In genomic region chr5:137608654-137609190, GRCm38 (mm10) we compare ENCODE assay signal across 11 mouse cellular contexts. TPM values are rescaled to one million over a fixed set of nuclear protein-coding genes. Genes with fewer than 3 reads are reported as not detected.
DNase-seq lines count a peak whose midpoint lies in the region; ATAC-seq and TF ChIP-seq lines count a peak whose summit lies in the region.
"Had no signal": no experiment of that assay in that cellular context is flagged by ENCODE, and none has a peak within 500 bp of the region (broad histone marks: within the 10 kb centered on the region; RNA-seq: fewer than 3 reads in every experiment).

No protein-coding gene starts in this region.

- ATAC-seq in embryonic facial prominence, embryonic 13.5 days (ENCODE audit: insufficient number of reproducible peaks, insufficient read depth, low FRiP score, low TSS enrichment, low read depth): no peak
- ATAC-seq in intestine, embryonic 14.5 days (replicated peaks; ENCODE audit: low FRiP score, low TSS enrichment, low read depth): no peak
- no peak for ATAC-seq in midbrain, postnatal 0 days (ENCODE audit: low FRiP score)
- ATAC-seq: Patski had no signal

- peaks cover 40% of the 10 kb centered on the region for H3K36me3 ChIP-seq in embryonic facial prominence, embryonic 13.5 days
- peaks cover 23% of the 10 kb centered on the region for H3K36me3 ChIP-seq in intestine, embryonic 14.5 days (ENCODE audit: control insufficient read depth, insufficient read depth, low read length)
- no peaks in the 10 kb centered on the region for H3K36me3 ChIP-seq in midbrain, postnatal 0 days (ENCODE audit: insufficient read depth, low read length)

- H3K9ac ChIP-seq in embryonic facial prominence, embryonic 13.5 days: peak overlapping the region; percentile 70
- H3K9ac ChIP-seq in intestine, embryonic 14.5 days (ENCODE audit: low read length): 0 out of 2 replicates have a peak overlapping the region, but pooled peaks have one; percentile 22
- 0 out of 2 replicates have a peak overlapping the region, but pooled peaks have one; percentile 29 for H3K9ac ChIP-seq in midbrain, postnatal 0 days (replicated peaks; ENCODE audit: low read length, poor library complexity, severe bottlenecking)

- 14% methylated on average over 23 of the region's 23 CpGs for whole genome bisulfite sequencing in embryonic facial prominence, embryonic 13.5 days
- WGBS in intestine, embryonic 14.5 days: 17% methylated on average over 21 of the region's 23 CpGs
- WGBS in midbrain, postnatal 0 days: 24% methylated on average over 21 of the region's 23 CpGs

- peak overlapping the region; percentile 43 for H3K4me3 ChIP-seq in embryonic facial prominence, embryonic 13.5 days
- H3K4me3 ChIP-seq in intestine, embryonic 14.5 days (ENCODE audit: low read depth, low read length): peak overlapping the region; percentile 8; the same call in 1 of the 2 replicates
- peak overlapping the region; percentile 15; the same call in 1 of the 2 replicates for H3K4me3 ChIP-seq in midbrain, postnatal 0 days (ENCODE audit: low read depth, low read length)
- H3K4me3 ChIP-seq in left cerebral cortex, adult 2 months: no peak overlapping the region

- H3K27ac ChIP-seq in embryonic facial prominence, embryonic 13.5 days: peak overlapping the region; percentile 99
- no peak overlapping the region for H3K27ac ChIP-seq in intestine, embryonic 14.5 days (ENCODE audit: low read depth)
- H3K27ac ChIP-seq in midbrain, postnatal 0 days (ENCODE audit: low read depth, low read length): no peak overlapping the region
- H3K27ac ChIP-seq in left cerebral cortex, adult 2 months: no peak overlapping the region

- H3K4me2 ChIP-seq in embryonic facial prominence, embryonic 13.5 days: peak overlapping the region; percentile 72
- peak overlapping the region; percentile 47 for H3K4me2 ChIP-seq in intestine, embryonic 14.5 days (ENCODE audit: low read length)
- peak overlapping the region; percentile 30 for H3K4me2 ChIP-seq in midbrain, postnatal 0 days (ENCODE audit: low read depth, low read length, poor library complexity, severe bottlenecking)

- peak; percentile 32 for DNase-seq in kidney, postnatal 10 days
- no peak for DNase-seq in kidney, adult 8-10 months
- DNase-seq in intestine, embryonic 14.5 days (ENCODE audit: low spot score): no peak
- no peak for DNase-seq in midbrain, postnatal 0 days (ENCODE audit: low spot score)
- DNase-seq in right cerebral cortex, postnatal 36 days (ENCODE audit: low spot score in 2 of 2): no peak
- no peak for DNase-seq in urinary bladder, postnatal 25 days (ENCODE audit: low spot score)
- no peak for DNase-seq in left cerebral cortex, adult 2 months (ENCODE audit: extremely low spot score in 1 of 2, low spot score in 2 of 2)
- DNase-seq: cerebellum, adult 2 months had no signal

- peaks cover 68% of the 10 kb centered on the region for H3K4me1 ChIP-seq in embryonic facial prominence, embryonic 13.5 days
- H3K4me1 ChIP-seq in intestine, embryonic 14.5 days (replicated peaks; ENCODE audit: control insufficient read depth, insufficient read depth, low read length): peaks cover 50% of the 10 kb centered on the region
- H3K4me1 ChIP-seq in midbrain, postnatal 0 days (ENCODE audit: insufficient read depth, low read length): no peaks in the 10 kb centered on the region; the same call in 1 of the 2 replicates

- no peak for TF ChIP-seq CTCF in midbrain, postnatal 0 days (IDR thresholded peaks at IDR 0.05)
- TF ChIP-seq CTCF in left cerebral cortex, adult 2 months (IDR thresholded peaks at IDR 0.05): no peak

- intact Hi-C loops in left cerebral cortex, adult 2 months (cut with DNase I): loop anchor here (10.0 kb wide), 1 partner anchor 624 kb away; the partner anchor contains the start of genes Plod3 and Znhit1

- no peaks in the 10 kb centered on the region for H3K27me3 ChIP-seq in embryonic facial prominence, embryonic 13.5 days
- no peaks in the 10 kb centered on the region for H3K27me3 ChIP-seq in intestine, embryonic 14.5 days (replicated peaks; ENCODE audit: control insufficient read depth, insufficient read depth, low read length)
- H3K27me3 ChIP-seq in midbrain, postnatal 0 days (ENCODE audit: insufficient read depth, low read length): peaks cover 8% of the 10 kb centered on the region
- H3K27me3 ChIP-seq: Patski had no signal

- no peaks in the 10 kb centered on the region for H3K9me3 ChIP-seq in embryonic facial prominence, embryonic 13.5 days
- H3K9me3 ChIP-seq in intestine, embryonic 14.5 days (ENCODE audit: control insufficient read depth, low read length): no peaks in the 10 kb centered on the region
- H3K9me3 ChIP-seq in midbrain, postnatal 0 days (ENCODE audit: low read length): no peaks in the 10 kb centered on the region

RNA-seq across cellular contexts. Expression of gene Pcolce, which starts 4.9 kb away (rescaled TPM):
- 122 and 135 TPM in 2 replicates for polyA plus RNA-seq in embryonic facial prominence, embryonic 13.5 days (2015; fragmentation: Nextera tagmentation; extraction: Ambion mirVana)
- 112 and 126 TPM in 2 replicates for polyA plus RNA-seq in intestine, embryonic 14.5 days (2014; fragmentation: Nextera tagmentation; extraction: Ambion mirVana)
- total RNA-seq in midbrain, postnatal 0 days (2014; rRNA removed): 18.6 and 19.4 TPM in 2 replicates
- 16.7 and 19.6 TPM in 2 replicates for polyA plus RNA-seq in midbrain, postnatal 0 days (2015; fragmentation: Nextera tagmentation; extraction: Ambion mirVana)
- 10 to 100 TPM in 1 of 2 experiments, 1 to 10 TPM in 1; 9.6 to 11.2 TPM for total RNA-seq in left cerebral cortex, adult 2 months (2021)

RNA-seq across cellular contexts. Expression of gene Mospd3, which starts 7.9 kb away (rescaled TPM):
- 33.3 and 33.8 TPM in 2 replicates for polyA plus RNA-seq in embryonic facial prominence, embryonic 13.5 days (2015; fragmentation: Nextera tagmentation; extraction: Ambion mirVana)
- polyA plus RNA-seq in intestine, embryonic 14.5 days (2014; fragmentation: Nextera tagmentation; extraction: Ambion mirVana): 29.0 and 29.4 TPM in 2 replicates
- 17.7 and 18.5 TPM in 2 replicates for total RNA-seq in midbrain, postnatal 0 days (2014; rRNA removed)
- polyA plus RNA-seq in midbrain, postnatal 0 days (2015; fragmentation: Nextera tagmentation; extraction: Ambion mirVana): 70.5 and 71.3 TPM in 2 replicates
- total RNA-seq in left cerebral cortex, adult 2 months (2021): 10 to 100 TPM; 19.9 to 25.1 TPM

RNA-seq across cellular contexts. Expression of gene Fbxo24, which starts 20.1 kb away (rescaled TPM):
- polyA plus RNA-seq in embryonic facial prominence, embryonic 13.5 days (2015; fragmentation: Nextera tagmentation; extraction: Ambion mirVana): 0.13 TPM in 1 of 2 replicates, not detected in the other
- polyA plus RNA-seq in intestine, embryonic 14.5 days (2014; fragmentation: Nextera tagmentation; extraction: Ambion mirVana): 0.11 and 0.28 TPM in 2 replicates
- total RNA-seq in midbrain, postnatal 0 days (2014; rRNA removed): 0.28 TPM in 1 of 2 replicates, not detected in the other
- 0.09 and 0.10 TPM in 2 replicates for polyA plus RNA-seq in midbrain, postnatal 0 days (2015; fragmentation: Nextera tagmentation; extraction: Ambion mirVana)
- total RNA-seq in left cerebral cortex, adult 2 months (2021): under 1 TPM; 0.23 to 0.42 TPM
- total RNA-seq: granulocyte monocyte progenitor cell, adult 5-6 weeks had no signal

RNA-seq across cellular contexts. Expression of gene Lrch4, which starts 20.2 kb away (rescaled TPM):
- 31.5 and 33.9 TPM in 2 replicates for polyA plus RNA-seq in embryonic facial prominence, embryonic 13.5 days (2015; fragmentation: Nextera tagmentation; extraction: Ambion mirVana)
- 31.2 and 35.3 TPM in 2 replicates for polyA plus RNA-seq in intestine, embryonic 14.5 days (2014; fragmentation: Nextera tagmentation; extraction: Ambion mirVana)
- total RNA-seq in midbrain, postnatal 0 days (2014; rRNA removed): 13.1 and 14.5 TPM in 2 replicates
- 13.1 and 15.9 TPM in 2 replicates for polyA plus RNA-seq in midbrain, postnatal 0 days (2015; fragmentation: Nextera tagmentation; extraction: Ambion mirVana)
- total RNA-seq in left cerebral cortex, adult 2 months (2021): 10 to 100 TPM; 15.9 to 21.2 TPM

RNA-seq across cellular contexts. Expression of gene Gm20605, which starts 20.3 kb away (rescaled TPM):
- 7.9 and 8.2 TPM in 2 replicates for polyA plus RNA-seq in embryonic facial prominence, embryonic 13.5 days (2015; fragmentation: Nextera tagmentation; extraction: Ambion mirVana)
- 9.2 and 10.1 TPM in 2 replicates for polyA plus RNA-seq in intestine, embryonic 14.5 days (2014; fragmentation: Nextera tagmentation; extraction: Ambion mirVana)
- 0.99 and 4.1 TPM in 2 replicates for total RNA-seq in midbrain, postnatal 0 days (2014; rRNA removed)
- 4.4 and 6.5 TPM in 2 replicates for polyA plus RNA-seq in midbrain, postnatal 0 days (2015; fragmentation: Nextera tagmentation; extraction: Ambion mirVana)
- 10 to 100 TPM; 11.6 to 12.8 TPM for total RNA-seq in left cerebral cortex, adult 2 months (2021)
